Mouse (Mus musculus) left cerebral cortex, postnatal 4 days (tissue): Measurements from ENCODE around the gene Cbx2. TPM values are rescaled to one million over a fixed set of nuclear protein-coding genes. Genes with fewer than 3 reads are reported as not detected.
A peak's percentile ranks its signal among the peaks of the same experiment; 100 is the strongest.

ENCODE experiments used
- DNase-seq: peaks from one replicate; pipeline ENCODE4 v3.0.0-alpha.2; 2022
- intact Hi-C: fragments of 180-260 bp; cut with DNase I; formaldehyde crosslinking; loops from one replicate; pipeline ENCODE4 v1.15.1; 2025
- total RNA-seq, 2 experiments: library from RNA; stranded (reverse); gene quantifications; 2 replicates each; pipeline ENCODE4 v1.2.3; 2021

Cbx2 gene
- total RNA-seq, 2 experiments from 2014 or later: 6.8 to 7.4 TPM

DNA sequence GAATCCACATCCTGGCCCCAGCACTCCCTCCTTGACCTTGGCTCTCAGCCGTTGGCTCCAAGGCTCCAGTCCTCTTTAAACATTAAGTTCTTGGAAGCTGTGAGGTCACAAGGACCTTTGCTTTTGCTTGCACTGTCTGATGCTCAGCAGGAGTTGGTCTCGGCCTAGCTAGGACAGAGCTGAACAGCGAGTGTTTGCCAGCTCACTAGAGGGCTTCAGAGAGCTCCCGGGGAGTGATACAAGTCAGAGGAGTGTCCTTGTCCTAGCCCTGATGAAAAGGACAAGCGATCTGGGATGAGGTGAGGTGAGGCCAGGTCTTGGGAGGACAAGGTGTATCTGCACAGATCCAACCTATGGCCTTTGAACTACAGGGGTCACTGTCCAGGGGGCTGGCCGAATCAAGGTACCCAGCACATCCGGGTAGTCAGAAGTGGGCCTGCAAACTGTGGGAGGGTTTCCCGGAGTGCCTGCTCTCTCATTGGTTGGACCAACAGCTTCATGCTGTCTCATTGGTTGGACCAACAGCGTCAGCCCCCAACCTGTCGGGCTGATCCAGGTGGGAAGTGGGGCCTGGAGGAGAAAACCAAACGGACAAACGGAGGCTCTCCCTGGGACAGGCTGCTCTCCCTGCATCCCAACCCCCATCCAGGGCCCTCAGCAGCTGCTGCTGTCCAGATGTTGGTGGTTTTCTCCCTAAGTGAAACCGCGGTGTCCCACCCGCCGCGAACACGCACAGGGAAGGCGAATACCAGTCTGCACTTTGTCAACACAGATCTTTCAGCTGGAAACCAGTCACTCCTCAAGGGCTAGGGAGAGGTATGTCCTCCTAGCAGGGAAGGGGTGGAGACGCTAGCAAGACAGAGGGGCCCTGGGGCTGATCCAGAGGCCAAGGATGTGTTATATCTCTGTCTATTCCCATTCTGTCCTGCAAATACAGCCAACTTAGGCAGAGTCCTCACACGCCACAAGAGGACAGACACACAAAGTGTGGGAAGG lies 15.0 kb upstream of the Cbx2 start:
- no peak for DNase-seq
- intact Hi-C loops: no loop called here

- intact Hi-C loops: no loop called here
- no peak for DNase-seq
Measured at GRCm38 (mm10) chr11:119014455-119014854, 8.3 kb upstream of the Cbx2 start.

- no peak for DNase-seq
- intact Hi-C loops: no loop called here
Measured at GRCm38 (mm10) chr11:119017506-119017905, 5.3 kb upstream of the Cbx2 start.

DNA sequence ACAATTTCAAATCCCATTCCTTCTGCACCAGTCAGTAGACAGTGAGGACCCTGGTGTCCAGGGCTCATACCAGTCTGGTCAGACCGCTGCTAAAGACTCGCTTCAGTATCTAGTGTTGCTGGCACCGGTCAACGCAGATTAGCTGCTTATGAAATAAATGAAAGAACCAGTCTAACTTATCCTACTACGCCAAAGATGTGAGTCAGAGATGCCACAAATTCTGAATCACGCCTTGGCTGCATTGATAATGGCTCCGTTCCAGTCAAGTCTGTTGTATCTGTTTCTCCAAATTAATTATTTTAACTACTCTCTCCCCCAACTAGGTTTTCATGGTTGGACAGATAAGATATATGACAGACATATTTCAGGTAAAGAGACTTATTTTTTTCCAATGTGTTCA lies 1.6 kb upstream of the Cbx2 start:
- DNase-seq: no peak
- intact Hi-C loops: no loop called here

- intact Hi-C loops: no loop called here
Measured at GRCm38 (mm10) chr11:119022068-119022894, 481 bp upstream of the Cbx2 start.

DNA sequence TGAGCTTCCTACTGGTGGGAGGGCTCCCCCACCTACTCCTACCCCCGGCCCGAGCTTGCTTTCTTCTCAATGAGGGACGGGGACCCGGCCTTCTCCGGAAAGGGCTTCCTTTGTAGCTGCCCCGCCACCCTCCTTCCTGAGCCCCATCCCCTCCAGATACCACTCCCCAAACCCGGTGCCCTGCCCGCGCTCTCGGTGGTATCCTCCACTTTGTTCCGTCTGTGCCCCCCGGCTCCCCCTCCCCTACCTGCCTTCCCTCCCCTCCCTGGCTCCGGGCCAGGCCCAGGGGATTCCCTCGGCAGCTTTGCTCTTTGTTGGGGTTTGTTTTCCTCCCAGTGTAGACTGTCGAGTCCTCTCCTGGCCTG lies 836 bp downstream of the Cbx2 start:
- intact Hi-C loops: no loop called here
- peak; percentile 62 for DNase-seq

More at GRCm38 (mm10) chr11:119022068-119022894, 481 bp upstream of the Cbx2 start:
- DNase-seq: no peak

- DNase-seq: no peak
- intact Hi-C loops: no loop called here
Measured at GRCm38 (mm10) chr11:119024260-119024659, 1.5 kb downstream of the Cbx2 start.

DNA sequence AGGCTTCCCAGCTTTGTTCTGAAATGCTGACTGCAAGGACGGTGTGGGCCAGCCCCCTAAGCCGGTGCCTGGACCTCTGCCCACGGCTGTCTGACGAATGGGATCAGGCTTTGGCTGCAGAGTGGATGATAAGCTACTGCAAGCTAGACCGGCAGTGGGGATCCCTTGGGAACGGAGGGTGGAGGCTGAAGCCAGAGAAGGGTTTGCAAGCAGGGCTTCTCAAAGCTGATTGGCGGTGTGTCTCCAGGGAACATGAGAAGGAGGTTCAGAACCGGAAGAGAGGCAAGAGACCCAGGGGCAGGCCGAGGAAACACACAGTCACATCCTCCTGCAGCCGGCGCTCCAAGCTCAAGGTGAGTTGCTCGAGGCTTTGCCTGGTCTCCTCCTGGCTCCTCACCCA lies 3.4 kb downstream of the Cbx2 start:
- peak; percentile 64 for DNase-seq
- intact Hi-C loops: no loop called here

GRCm38 (mm10) chr11:119033874-119034558 lies 11.3 kb downstream of the Cbx2 start:
- intact Hi-C loops: no loop called here
- peak; percentile 90 for DNase-seq

GRCm38 (mm10) chr11:119034635-119035034 lies 11.9 kb downstream of the Cbx2 start:
- intact Hi-C loops: no loop called here
- no peak for DNase-seq

DNA sequence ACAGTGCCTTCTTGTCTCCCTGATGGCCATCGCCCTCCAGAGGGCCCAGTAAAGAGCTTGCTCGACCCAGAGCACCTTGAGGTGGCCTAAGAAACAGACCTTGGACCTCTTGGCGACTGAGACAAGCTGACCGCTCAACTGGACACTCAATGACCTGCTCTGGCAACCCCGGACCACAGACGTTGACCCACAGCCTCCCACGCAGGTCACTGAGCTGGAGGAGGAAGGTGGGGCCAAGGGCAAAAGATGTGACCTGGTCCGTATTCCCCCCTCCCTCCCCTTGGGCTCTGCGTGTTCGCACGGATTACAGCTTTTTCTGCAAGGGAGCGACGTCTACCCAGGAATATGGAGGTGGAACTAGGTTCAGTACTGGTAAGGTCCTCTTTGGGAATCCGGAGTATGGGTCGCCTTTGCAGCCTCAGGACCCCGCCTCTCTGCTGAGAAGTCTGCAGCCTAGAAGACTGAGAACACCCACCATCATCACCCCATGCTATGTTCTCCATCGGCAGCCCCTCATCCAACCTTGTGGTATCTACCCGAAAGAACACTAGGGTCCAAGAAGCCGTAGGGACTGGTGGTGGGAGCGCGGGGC lies 12.4 kb downstream of the Cbx2 start:
- no peak for DNase-seq
- intact Hi-C loops: no loop called here

DNA sequence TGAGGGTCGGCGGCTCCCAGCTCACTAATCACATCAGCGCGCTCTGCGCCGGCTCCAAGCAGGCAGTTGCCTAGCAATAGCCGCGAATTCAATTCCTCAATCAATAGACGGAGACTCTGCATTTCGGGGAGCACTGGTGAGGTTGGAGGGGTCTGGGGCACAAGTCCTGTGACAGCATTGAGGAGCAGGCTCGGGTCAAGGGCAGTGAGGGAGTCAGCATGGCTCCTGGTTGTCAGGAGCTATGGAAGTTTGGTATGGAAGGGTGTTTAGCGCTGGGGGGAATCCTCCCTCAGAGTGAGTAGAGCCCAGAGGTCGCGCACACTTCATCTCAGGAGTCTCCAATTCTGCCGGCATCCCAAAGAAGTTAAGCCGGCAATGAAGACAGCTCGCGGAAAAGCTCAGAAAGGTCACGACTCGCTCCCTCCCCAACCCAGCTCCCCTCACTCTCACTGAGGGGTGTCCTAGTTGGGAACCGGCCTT lies 13.0 kb downstream of the Cbx2 start:
- DNase-seq: no peak
- intact Hi-C loops: no loop called here

GRCm38 (mm10) chr11:119036447-119036846 lies 13.7 kb downstream of the Cbx2 start:
- intact Hi-C loops: no loop called here
- no peak for DNase-seq

GRCm38 (mm10) chr11:119036934-119037779 lies 14.4 kb downstream of the Cbx2 start:
- intact Hi-C loops: no loop called here
- no peak for DNase-seq

GRCm38 (mm10) chr11:119037780-119038401 lies 15.1 kb downstream of the Cbx2 start:
- no peak for DNase-seq
- intact Hi-C loops: no loop called here

DNA sequence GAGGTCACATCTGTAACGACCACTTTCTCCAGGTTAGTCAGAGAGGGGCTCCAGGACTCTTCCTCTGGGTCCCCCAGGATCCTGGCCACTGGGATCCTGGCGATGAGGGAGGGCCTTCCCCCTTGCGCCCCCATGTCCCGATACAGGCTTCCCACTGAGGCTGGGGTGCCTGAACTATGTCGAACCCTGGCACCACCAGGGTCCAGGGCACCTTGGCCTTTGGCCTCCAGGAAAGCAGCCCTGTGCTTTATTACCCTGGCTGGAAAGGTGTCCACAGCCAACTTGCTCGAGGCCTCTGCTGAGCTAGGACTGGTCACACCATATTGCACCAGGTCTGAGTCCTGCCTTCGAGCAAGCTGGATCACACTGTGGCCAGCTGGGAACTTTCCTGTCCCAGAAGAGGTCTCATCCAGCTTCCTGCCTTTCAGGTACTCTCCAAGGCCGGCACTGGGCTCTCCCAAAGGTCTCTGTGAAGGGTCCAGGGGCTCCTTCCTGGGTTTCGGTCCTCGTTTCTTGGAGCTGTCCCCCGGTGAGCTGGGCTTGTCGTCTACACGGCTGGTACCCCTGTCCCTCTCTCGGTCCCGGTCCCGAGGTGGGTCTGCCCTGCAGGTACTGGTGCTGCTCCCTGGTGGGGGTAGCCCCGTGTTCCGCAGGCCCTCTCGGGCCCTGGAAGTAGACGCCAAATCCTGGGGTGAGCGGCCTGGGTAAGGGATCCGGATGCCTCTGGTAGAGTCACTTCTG lies 16.2 kb downstream of the Cbx2 start:
- intact Hi-C loops: no loop called here
- no peak for DNase-seq

DNA sequence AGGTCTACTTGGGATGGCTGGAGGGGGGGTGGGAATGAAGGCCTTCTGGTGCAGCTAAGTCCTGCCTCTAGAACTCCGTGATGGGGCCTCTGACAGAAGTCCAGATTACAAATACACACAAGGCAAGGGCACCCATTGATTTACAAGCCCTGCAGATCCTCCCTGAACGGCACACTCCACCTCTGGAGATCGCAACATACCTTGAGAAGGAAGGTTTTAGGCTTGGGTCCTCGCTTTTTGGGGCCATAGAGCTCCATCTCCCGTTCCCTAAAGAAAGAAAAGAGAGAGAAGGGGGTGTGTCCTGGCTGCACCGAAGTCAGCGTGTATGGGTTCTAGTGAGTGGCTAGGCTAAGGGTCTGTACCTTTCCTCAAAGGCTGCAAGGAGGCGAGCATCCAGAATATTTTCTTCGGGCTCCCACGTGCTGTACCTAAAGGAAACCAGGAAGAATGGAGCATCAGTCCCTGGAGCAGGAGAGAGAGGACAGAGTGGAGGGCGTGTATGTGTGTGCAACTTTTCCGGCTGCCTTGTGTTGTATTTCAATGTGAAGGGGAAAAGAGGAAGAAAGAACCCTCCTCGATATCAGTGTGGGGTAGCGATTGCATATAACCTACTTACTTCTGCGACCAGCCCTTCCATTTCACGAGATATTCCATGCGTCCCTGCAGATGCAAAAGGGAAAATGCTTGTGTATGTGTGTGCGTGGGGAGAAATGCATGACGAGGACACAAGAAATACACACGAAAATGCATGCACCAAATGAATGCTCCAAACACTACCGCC lies 17.2 kb downstream of the Cbx2 start:
- intact Hi-C loops: loop anchor here (5.0 kb wide), 1 partner anchor 52 kb away; no protein-coding TSS in a partner anchor
- no peak for DNase-seq
